Mouse (Mus musculus) limb, embryonic 10.5 days (tissue): ENCODE data around the gene Eri2. TPM values are rescaled to one million over a fixed set of nuclear protein-coding genes. Genes with fewer than 3 reads are reported as not detected.
A peak's percentile ranks its signal among the peaks of the same experiment; 100 is the strongest.
"Not testable (repeated sequence)": the region's sequence is repeated elsewhere in the genome, so short reads cannot be mapped to it uniquely, and the experiment has no call there.

Source experiments
- DNase-seq: peaks from one replicate; pipeline ENCODE4 v3.0.0-alpha.2; 2017; ENCODE audit warnings: low spot score
- H3K27ac ChIP-seq: fragments of 300-500 bp; sonication (generic); 2 replicates; pipeline ENCODE4 v1.5.1; 2016; ENCODE audit warnings: mild to moderate bottlenecking
- H3K27me3 ChIP-seq: fragments of 300-500 bp; sonication (generic); 2 replicates; pipeline ENCODE4 v1.6.1; 2016; ENCODE audit warnings: low read depth, mild to moderate bottlenecking; ENCODE audit not compliant: poor library complexity, severe bottlenecking
- H3K36me3 ChIP-seq: fragments of 300-500 bp; sonication (generic); 2 replicates; pipeline ENCODE4 v1.6.1; 2016; ENCODE audit warnings: mild to moderate bottlenecking, moderate library complexity
- H3K4me1 ChIP-seq: fragments of 300-500 bp; sonication (generic); 2 replicates; pipeline ENCODE4 v1.6.1; 2016
- H3K4me3 ChIP-seq: fragments of 300-500 bp; sonication (generic); 2 replicates; pipeline ENCODE4 v1.5.1; 2016; ENCODE audit warnings: mild to moderate bottlenecking, moderate library complexity
- H3K9me3 ChIP-seq: fragments of 300-500 bp; sonication (generic); replicated peaks from 2 replicates; pipeline ENCODE4 v1.6.1; 2016; ENCODE audit warnings: mild to moderate bottlenecking
- WGBS: fragments of 180-500 bp; shearing (Covaris S2); methylation state at CpG from one replicate; pipeline ENCODE4 v1.1.7; 2016; 5-methylcytosine and 5-hydroxymethylcytosine counted together
- polyA plus RNA-seq: library from polyadenylated mRNA; unstranded; fragments of >200 nt; fragmentation: Nextera tagmentation; extraction: Ambion mirVana; gene quantifications from 2 replicates; pipeline ENCODE4 v1.2.1, GENCODE M21; 2016

Eri2 gene
- polyA plus RNA-seq, 1 experiment from 2014 or later, result 27.3 TPM

- Histone ChIP-seq H3K9me3 (no peaks in the 10 kb centered on the region), H3K36me3 (no peaks in the 10 kb centered on the region), H3K4me3 (no peak overlapping the region), H3K4me1 (no peaks in the 10 kb centered on the region), H3K27ac (no peak overlapping the region), H3K27me3 (no peaks in the 10 kb centered on the region)
- WGBS, result 95% methylated on average over 8 of the region's 8 CpGs
- no peak for DNase-seq
These were observed 24.0 kb downstream of the Eri2 start for GRCm38 (mm10) chr7:119769895-119770294.

- no peak for DNase-seq
- H3K4me1 ChIP-seq, result no peaks in the 10 kb centered on the region
- H3K27me3 ChIP-seq, result no peaks in the 10 kb centered on the region
- 86% methylated on average over 6 of the region's 6 CpGs for WGBS
- H3K36me3 ChIP-seq, result no peaks in the 10 kb centered on the region
- no peaks in the 10 kb centered on the region for H3K9me3 ChIP-seq
- no peak overlapping the region for H3K27ac ChIP-seq
- no peak overlapping the region for H3K4me3 ChIP-seq
These were observed 26.9 kb downstream of the Eri2 start for GRCm38 (mm10) chr7:119766996-119767395.

- DNase-seq, result no peak
- Histone ChIP-seq H3K9me3 (no peaks in the 10 kb centered on the region), H3K36me3 (no peaks in the 10 kb centered on the region), H3K4me3 (no peak overlapping the region), H3K27me3 (no peaks in the 10 kb centered on the region), H3K27ac (no peak overlapping the region), H3K4me1 (no peaks in the 10 kb centered on the region)
- 95% methylated on average over 3 of the region's 3 CpGs for WGBS
These were observed 29.5 kb downstream of the Eri2 start for GRCm38 (mm10) chr7:119764377-119764776.

- 67% methylated on average over 4 of the region's 4 CpGs for WGBS
- no peaks in the 10 kb centered on the region for H3K4me1 ChIP-seq
- no peak overlapping the region for H3K27ac ChIP-seq
- no peak overlapping the region for H3K4me3 ChIP-seq
- no peaks in the 10 kb centered on the region for H3K27me3 ChIP-seq
- H3K36me3 ChIP-seq, result no peaks in the 10 kb centered on the region
- DNase-seq, result no peak
- no peaks in the 10 kb centered on the region for H3K9me3 ChIP-seq
These were observed 31.6 kb downstream of the Eri2 start for GRCm38 (mm10) chr7:119762166-119762697.

GRCm38 (mm10) chr7:119760527-119760951 lies 33.3 kb downstream of the Eri2 start, which contains the start of gene Acsm3:
Acsm3 (plus strand) TSS chr7:119760923.
- no peaks in the 10 kb centered on the region for H3K9me3 ChIP-seq
- WGBS, result 54% methylated on average over 11 of the region's 11 CpGs
- no peak within 1 kb of the TSS for H3K27ac ChIP-seq
- no peaks in the 10 kb centered on the region for H3K4me1 ChIP-seq
- no peak for DNase-seq
- no peaks in the 10 kb centered on the region for H3K27me3 ChIP-seq
- no peaks in the 10 kb centered on the region for H3K36me3 ChIP-seq
- H3K4me3 ChIP-seq, result no peak within 1 kb of the TSS

GRCm38 (mm10) chr7:119753696-119754095 lies 40.2 kb downstream of the Eri2 start:
- no peak overlapping the region for H3K4me3 ChIP-seq
- 88% methylated on average over 1 of the region's 1 CpGs for WGBS
- no peaks in the 10 kb centered on the region for H3K36me3 ChIP-seq
- H3K27me3 ChIP-seq, result no peaks in the 10 kb centered on the region
- H3K4me1 ChIP-seq, result no peaks in the 10 kb centered on the region
- no peak overlapping the region for H3K27ac ChIP-seq
- no peaks in the 10 kb centered on the region for H3K9me3 ChIP-seq
- DNase-seq, result no peak

- Histone ChIP-seq H3K27me3 (no peaks in the 10 kb centered on the region), H3K4me1 (no peaks in the 10 kb centered on the region), H3K36me3 (no peaks in the 10 kb centered on the region), H3K9me3 (no peaks in the 10 kb centered on the region), H3K27ac (no peak overlapping the region), H3K4me3 (no peak overlapping the region)
- 74% methylated on average over 2 of the region's 2 CpGs for WGBS
- DNase-seq, result no peak
These were observed 43.9 kb downstream of the Eri2 start for GRCm38 (mm10) chr7:119749942-119750341.

GRCm38 (mm10) chr7:119748761-119749160 lies 45.1 kb downstream of the Eri2 start:
- no peaks in the 10 kb centered on the region for H3K9me3 ChIP-seq
- no peak for DNase-seq
- no peak overlapping the region for H3K4me3 ChIP-seq
- H3K4me1 ChIP-seq, result peaks cover 6% of the 10 kb centered on the region
- no peaks in the 10 kb centered on the region for H3K27me3 ChIP-seq
- WGBS, result 68% methylated on average over 1 of the region's 2 CpGs
- H3K36me3 ChIP-seq, result no peaks in the 10 kb centered on the region
- no peak overlapping the region for H3K27ac ChIP-seq

GRCm38 (mm10) chr7:119745869-119746268 lies 48.0 kb downstream of the Eri2 start:
- no peaks in the 10 kb centered on the region for H3K27me3 ChIP-seq
- WGBS, result 95% methylated on average over 1 of the region's 1 CpGs
- no peaks in the 10 kb centered on the region for H3K9me3 ChIP-seq
- no peak for DNase-seq
- H3K27ac ChIP-seq, result no peak overlapping the region
- peaks cover 6% of the 10 kb centered on the region for H3K4me1 ChIP-seq
- no peaks in the 10 kb centered on the region for H3K36me3 ChIP-seq
- H3K4me3 ChIP-seq, result no peak overlapping the region

GRCm38 (mm10) chr7:119744321-119744720 lies 49.5 kb downstream of the Eri2 start:
- H3K4me1 ChIP-seq, result peaks cover 6% of the 10 kb centered on the region
- H3K27ac ChIP-seq, result no peak overlapping the region
- H3K36me3 ChIP-seq, result no peaks in the 10 kb centered on the region
- WGBS, result 6% methylated on average over 34 of the region's 34 CpGs
- no peaks in the 10 kb centered on the region for H3K27me3 ChIP-seq
- DNase-seq, result peak; percentile 53
- H3K9me3 ChIP-seq, result no peaks in the 10 kb centered on the region
- peak overlapping the region; percentile 36 for H3K4me3 ChIP-seq

- whole genome bisulfite sequencing, result 13% methylated on average over 20 of the region's 44 CpGs
- not testable (repeated sequence) for H3K4me1 ChIP-seq, H3K9me3 ChIP-seq, DNase-seq, H3K27me3 ChIP-seq, H3K36me3 ChIP-seq
- Histone ChIP-seq H3K4me3 (peak overlapping the region; percentile 49), H3K27ac (peak overlapping the region; percentile 64)
These were observed 53.9 kb downstream of the Eri2 start for GRCm38 (mm10) chr7:119739798-119740468.

- H3K27ac ChIP-seq, result no peak overlapping the region
- no peaks in the 10 kb centered on the region for H3K36me3 ChIP-seq
- no peaks in the 10 kb centered on the region for H3K27me3 ChIP-seq
- no peak overlapping the region for H3K4me3 ChIP-seq
- no peaks in the 10 kb centered on the region for H3K9me3 ChIP-seq
- WGBS, result 86% methylated on average over 2 of the region's 2 CpGs
- DNase-seq, result no peak
- no peaks in the 10 kb centered on the region for H3K4me1 ChIP-seq
These were observed 55.0 kb downstream of the Eri2 start for GRCm38 (mm10) chr7:119738877-119739276.

GRCm38 (mm10) chr7:119731262-119731661 lies 62.6 kb downstream of the Eri2 start:
- H3K4me1 ChIP-seq, H3K4me3 ChIP-seq, H3K9me3 ChIP-seq, H3K27me3 ChIP-seq, H3K27ac ChIP-seq, H3K36me3 ChIP-seq, DNase-seq: not testable (repeated sequence)
- 84% methylated on average over 4 of the region's 4 CpGs for WGBS

- Histone ChIP-seq H3K27me3 (no peaks in the 10 kb centered on the region), H3K27ac (no peak overlapping the region), H3K9me3 (no peaks in the 10 kb centered on the region), H3K4me1 (no peaks in the 10 kb centered on the region), H3K36me3 (no peaks in the 10 kb centered on the region), H3K4me3 (no peak overlapping the region)
- no peak for DNase-seq
- WGBS, result 89% methylated on average over 2 of the region's 2 CpGs
These were observed 66.2 kb downstream of the Eri2 start for GRCm38 (mm10) chr7:119727621-119728020.
